Mouse (Mus musculus): ENCODE data around the gene Crlf1.

DNA sequence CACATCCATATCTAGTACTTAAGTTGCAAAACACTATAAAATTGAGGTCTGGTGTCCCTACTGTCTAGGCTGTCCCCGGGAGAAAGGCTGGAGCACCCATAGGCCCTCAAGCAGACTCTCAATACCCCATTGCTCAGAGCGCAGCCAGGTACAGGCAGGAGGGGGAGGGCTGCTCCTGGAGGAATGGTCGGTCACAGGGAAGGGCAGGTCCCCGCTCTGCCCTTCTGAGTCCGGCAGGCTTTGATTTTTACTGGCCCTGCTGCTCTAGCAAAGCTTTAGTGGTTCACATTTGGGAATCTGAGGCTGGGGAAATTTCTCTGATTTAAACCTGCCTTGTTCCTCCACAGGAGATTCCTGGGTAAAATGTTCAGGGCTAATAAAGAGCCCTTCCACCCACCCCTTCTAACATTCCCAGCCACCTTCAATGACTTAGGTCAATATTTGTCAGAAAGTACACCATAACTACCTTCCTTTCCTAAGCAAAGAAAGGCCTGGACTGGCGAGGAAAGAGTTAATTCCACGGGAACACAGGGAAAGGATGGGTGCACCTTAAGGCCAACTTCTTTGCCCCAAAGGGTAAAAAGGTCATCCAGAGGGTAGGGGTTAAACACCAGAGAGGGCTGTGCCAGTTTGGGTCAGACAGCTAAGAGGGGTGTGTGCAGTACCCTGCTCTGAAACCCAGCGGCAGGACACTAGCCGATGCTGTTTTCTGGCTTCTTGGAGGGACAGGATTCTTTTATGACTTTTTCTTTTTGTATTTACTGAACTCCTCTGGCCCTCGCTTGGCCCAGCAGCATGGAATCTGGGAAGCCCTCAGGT lies 2.7 kb upstream of the Crlf1 start:
- TF ChIP-seq CTCF (IDR thresholded peaks at IDR 0.05; ENCODE audit: low read depth) (no peak), EP300 (IDR thresholded peaks at IDR 0.05; ENCODE audit: low read depth) (no peak)

Measured in liver, postnatal 0 days (tissue).